Mouse (Mus musculus) right cerebral cortex, postnatal 25 days (tissue): ENCODE results near the gene Eif3f.

Experiments
- DNase-seq: peaks from one replicate; pipeline ENCODE4 v3.0.0; 2022

The Eif3f gene

DNA sequence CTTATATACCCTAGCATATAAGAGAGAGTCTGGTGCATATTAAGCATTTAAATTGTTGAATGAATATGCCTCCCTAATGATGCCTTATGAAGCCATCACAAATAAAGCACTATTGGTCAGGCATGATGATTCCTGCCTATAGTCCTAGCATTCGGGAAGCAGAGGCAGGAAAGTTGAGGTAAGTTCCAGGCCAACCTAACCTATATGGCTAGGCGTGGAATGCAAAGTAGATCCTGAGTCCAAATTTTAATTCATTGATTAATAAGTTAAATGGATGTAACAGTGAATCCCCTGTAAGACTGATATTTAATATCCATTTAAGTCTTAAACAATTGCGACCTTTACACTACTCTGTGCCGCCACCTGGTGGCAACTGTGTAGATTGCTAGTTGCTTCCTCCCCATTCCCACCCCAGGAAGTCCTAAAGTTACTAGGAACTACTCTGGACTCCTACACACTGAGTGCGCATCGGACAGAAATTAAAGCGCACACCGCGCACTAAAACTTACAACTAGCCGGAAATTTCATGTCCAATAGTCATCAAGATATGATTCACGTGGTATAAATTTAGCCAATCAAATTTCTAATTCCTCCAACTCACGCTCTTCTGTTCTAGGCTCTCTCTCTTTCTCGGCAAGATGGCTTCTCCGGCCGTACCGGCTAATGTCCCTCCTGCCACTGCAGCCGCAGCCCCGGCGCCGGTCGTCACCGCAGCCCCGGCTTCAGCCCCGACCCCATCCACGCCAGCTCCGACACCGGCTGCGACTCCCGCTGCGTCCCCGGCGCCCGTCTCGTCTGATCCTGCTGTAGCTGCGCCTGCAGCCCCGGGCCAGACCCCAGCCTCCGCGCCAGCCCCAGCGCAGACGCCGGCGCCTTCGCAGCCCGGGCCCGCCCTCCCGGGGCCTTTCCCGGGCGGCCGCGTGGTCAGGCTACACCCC, at the start of gene Eif3f:
Eif3f (plus strand) TSS at position 624 of the 938 bp plus-strand sequence.
- peak; percentile 90 for DNase-seq

DNA sequence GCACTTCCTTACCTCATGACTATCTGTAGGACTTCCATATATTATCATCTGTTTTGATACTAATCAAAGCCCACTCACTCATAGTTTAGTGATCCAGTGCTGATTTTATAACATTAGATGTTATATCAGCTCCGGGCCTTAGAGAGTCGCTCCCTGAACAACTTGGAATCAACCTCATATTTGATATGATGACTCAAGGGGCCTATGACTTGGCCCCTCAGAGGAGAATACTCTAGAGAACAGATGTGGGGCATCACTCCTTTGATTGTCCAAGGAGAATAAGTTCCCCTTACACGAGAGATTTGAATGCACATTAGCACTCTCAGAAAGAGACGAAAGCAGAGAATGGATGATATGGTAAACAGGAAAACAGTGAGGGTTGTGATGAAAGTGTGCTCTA, 49.3 kb upstream of the Eif3f start, which contains the start of gene Olfr518:
Olfr518 (minus strand) TSS at position 101 of the 400 bp plus-strand sequence.
- DNase-seq, result no peak

DNA sequence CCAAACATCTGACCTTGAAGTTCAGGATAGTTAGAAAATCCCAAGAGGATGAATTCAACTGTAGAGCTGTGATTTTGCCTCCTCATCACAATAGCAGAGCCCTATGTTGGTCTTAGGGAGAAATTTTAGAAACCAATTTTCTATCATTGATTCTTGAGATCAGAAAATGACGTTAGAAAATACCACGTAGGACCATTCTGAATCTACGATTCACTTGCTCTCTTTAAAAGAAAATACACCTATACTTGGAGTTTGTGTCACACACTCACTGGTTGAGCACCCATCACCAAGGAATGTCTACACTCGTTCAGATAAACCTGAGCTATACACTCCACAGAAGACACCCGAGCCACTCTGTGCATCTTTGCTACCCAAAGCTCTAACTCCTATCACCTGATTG, 39.9 kb upstream of the Eif3f start, which contains the start of gene Olfr519:
Olfr519 (minus strand) TSS at position 101 of the 400 bp plus-strand sequence.
- no peak for DNase-seq

- DNase-seq, result no peak
These were observed 30.2 kb upstream of the Eif3f start for GRCm38 (mm10) chr7:108903969-108904368.

GRCm38 (mm10) chr7:108927043-108927442, 7.2 kb upstream of the Eif3f start:
- DNase-seq, result no peak

- peak; percentile 26 for DNase-seq
These were observed 5.7 kb upstream of the Eif3f start for GRCm38 (mm10) chr7:108928280-108929188.

DNA sequence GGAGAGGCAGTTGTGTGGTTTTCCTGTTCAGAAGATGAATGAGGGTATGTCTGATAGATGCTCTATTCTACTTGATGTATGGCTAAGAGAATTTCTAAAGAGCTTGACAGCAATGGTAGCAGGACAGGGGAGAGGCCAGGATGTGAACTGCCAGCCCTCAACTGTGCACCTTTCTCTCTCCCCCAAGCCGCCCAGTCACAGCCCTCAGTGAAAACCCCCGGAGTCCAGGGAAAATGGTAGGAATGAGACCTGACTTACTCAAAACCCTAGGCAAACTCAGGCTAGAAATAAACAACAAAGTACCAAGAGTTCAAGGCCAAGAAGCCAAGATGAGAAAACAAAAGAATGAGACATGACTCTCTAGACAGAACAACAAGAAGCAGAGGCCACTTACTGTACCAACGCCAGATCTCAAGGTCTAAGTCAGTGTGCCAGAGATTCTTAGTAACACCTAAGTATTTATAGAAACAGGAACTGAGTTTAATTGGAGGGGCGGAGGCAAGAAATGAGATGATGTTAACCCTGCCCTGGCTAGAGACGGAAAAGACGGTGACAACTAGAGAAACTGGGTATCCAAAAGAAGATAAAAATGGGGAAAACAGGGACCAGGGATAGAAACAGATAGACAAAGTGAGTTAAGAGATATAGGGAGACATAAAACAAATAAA, 4.4 kb upstream of the Eif3f start, which contains the start of gene Nlrp10:
Nlrp10 (minus strand) TSS at position 453 of the 668 bp plus-strand sequence.
- DNase-seq, result no peak

- DNase-seq, result no peak
These were observed 619 bp downstream of the Eif3f start for GRCm38 (mm10) chr7:108934836-108935235.

GRCm38 (mm10) chr7:108935411-108935810, 1.2 kb downstream of the Eif3f start:
- DNase-seq, result no peak

DNA sequence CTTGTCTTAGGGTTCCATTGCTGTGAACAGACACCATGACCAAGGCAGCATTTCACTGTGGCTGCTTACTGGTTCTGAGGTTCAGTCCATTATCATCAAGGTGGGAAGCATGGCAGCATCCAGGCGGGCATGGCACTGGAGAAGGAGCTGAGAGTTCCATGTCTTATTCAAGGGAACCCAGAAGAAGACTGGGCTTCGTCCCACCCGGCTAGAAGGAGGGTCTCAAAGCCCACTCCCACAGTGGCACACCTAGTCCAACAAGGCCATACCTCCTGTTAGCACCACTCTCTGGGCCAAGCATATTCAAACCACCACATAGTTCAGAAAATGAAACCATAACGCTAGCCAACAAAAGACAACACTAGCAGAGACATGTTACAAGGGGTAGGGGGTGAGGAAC, 2.4 kb downstream of the Eif3f start:
- DNase-seq, result no peak

- DNase-seq, result no peak
These were observed 7.2 kb downstream of the Eif3f start for GRCm38 (mm10) chr7:108941466-108941865.

- peak; percentile 42 for DNase-seq
These were observed 9.8 kb downstream of the Eif3f start for GRCm38 (mm10) chr7:108944002-108944401.

GRCm38 (mm10) chr7:108948611-108949010, 14.4 kb downstream of the Eif3f start:
- no peak for DNase-seq

GRCm38 (mm10) chr7:108949301-108949700, 15.1 kb downstream of the Eif3f start:
- no peak for DNase-seq

DNA sequence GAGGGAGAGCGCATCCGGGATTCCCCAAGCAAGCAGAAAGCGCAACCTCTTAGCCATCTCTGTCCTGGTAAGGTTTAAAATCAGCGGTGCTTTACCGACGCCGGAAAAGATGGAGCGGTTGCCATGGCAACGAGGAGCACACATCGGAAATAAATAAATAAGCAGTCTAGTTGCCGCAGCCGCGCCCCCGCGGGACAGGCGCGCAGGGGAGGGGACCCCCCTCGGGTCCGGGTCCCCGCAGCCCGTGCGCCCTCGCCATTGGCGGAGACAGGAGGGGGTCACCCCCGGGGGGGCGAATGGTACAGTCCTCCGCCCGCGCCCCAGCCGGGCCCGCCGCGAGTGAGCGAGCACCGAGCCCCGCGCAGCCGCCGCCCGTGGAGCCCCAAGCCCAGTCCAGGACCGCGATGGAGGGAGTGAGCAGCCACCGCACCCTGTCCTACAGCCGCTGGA, 16.1 kb downstream of the Eif3f start, which contains the start of gene Tub:
Tub (plus strand) TSS at position 27 of the 450 bp plus-strand sequence.
- peak; percentile 84 for DNase-seq

DNA sequence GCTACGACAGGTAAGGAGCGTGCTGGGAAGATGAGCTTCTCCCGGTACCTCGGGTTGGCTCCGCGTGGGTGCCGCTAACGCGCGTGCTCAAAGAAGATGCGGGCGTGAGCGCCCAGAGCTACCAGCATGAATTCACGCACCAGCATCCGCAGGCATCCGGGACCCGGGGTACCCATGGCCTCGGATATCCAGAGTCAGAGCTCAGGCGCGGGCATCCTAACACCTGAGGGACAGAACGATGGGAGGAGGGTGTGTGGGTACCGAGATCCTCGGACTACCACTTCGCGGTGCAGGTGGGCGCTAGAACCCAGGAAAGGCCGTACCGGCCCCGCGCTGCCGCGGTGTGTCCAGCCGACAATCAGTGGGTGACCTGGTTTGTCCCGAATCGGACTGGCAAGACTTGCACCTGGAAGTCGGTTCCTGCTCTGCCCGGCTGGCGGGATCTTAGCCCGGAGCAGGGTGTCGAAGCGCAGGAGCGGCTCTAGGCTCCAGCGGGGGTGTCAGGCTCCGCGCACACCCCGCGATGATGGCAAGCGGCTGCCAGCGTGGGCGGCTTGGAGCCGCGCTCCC, 16.6 kb downstream of the Eif3f start:
- DNase-seq, result peak; percentile 84

DNA sequence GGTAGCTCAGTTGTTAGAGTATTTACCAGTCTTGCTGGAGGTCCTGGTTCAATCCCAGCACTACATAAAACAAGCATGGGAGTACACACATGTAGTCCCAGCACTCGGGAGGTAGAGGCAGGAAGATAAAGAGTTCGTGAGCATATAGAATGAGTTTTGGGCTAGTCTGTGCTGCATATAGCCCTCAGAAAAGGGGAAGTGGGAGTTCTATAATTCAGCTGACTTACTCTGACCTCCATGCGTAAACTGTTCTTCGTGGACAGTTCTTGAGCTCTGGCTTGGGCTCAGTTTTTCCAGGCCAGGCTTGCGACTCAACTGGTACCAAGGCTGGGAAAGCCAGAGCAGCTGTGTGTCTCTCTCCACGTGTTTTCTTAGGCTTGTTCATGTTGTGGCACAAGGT, 18.6 kb downstream of the Eif3f start:
- no peak for DNase-seq

DNA sequence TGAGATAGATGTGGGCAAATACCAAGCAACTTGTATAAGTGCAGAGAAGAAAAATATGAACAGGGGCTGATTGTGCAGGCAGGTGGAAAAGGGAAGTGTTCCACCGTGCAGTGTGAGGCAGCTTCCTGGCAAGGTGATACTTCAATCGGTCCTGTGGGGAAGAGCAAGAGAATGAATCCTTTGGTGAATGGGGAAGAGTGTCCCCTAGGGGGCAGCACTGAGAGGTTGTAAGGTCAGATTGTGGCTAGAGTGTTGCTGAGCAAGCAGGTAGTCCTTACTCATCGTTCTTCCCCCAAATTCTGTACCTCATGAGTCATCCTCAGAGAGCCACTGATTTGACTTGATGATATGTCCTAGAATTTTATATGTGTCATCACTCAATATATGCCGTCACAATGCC, 20.0 kb downstream of the Eif3f start:
- DNase-seq, result no peak

DNA sequence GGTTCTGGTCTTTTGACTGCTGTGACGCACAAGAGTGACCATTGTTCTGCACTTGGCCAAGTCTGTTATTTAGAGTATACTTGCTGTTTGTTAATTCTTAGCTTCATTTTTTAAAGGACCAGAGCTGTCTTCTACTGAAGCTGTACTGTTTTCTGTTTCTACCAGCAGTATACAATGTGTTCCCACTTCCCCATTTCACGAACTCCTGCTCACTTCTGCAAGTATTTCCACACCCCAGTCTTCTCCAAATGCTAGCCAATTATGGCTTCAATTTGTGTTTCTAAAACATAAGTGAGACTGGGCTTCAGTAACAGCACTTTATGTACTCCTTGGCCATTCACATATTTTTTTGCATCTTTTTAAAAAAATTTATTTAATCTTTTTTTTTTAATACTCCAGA, 23.5 kb downstream of the Eif3f start:
- DNase-seq, result no peak

GRCm38 (mm10) chr7:108965968-108966367, 31.8 kb downstream of the Eif3f start:
- DNase-seq, result no peak

DNA sequence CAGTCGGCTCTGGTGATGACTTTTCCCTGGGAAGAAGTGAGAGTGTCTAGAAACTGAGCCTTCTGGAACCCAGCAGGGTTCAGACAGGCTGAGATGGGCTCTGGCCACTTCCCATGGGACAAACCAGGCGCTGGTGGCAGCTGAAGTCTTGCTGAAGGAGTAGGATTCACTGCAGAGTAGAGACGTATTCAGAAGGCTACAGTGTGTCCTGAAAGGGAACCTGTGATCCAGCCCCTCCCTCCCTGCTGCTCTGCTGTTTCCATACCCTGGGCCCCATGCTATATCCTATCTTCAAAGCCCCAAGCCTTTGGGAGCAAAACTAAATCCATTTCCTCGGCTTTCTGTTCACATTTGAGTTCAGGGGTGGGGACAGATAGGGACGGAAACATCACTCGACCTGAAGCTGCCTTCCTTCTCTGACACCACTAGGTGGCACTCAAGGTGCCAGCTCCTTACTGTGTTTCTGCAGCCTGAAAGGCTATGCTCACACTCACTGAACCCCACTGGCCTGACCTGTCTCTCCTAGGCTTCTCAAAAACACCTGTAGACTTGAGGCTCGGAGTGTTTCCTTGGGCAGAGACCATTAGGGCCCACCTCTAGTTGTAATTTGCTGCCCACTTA, 32.6 kb downstream of the Eif3f start:
- peak; percentile 62 for DNase-seq

DNA sequence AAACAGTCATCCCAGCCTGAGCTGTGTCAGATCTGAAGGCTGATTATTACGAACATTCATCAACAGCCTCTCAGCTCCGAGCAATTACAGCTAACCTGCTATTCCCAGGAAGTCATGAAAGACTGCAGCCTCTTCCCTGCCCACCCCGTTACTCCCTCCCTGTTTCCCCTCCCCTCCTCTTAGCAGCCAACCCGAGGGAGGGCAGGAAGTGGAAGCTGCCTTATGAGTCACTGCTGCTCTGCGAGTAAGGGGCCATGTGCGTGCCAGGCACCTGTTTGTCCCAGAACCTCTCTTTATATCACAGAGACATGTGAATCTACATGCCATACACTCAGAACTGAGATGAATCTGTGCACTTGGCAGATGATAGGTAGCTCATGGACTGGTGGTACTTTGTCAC, 34.0 kb downstream of the Eif3f start:
- DNase-seq, result no peak
